Mouse (Mus musculus): ENCODE measurements around the gene Gm11238. TPM values are rescaled to one million over a fixed set of nuclear protein-coding genes. Genes with fewer than 3 reads are reported as not detected.

Gm11238 gene
- not detected for polyA plus RNA-seq (2017; shearing (Covaris generic))

DNA sequence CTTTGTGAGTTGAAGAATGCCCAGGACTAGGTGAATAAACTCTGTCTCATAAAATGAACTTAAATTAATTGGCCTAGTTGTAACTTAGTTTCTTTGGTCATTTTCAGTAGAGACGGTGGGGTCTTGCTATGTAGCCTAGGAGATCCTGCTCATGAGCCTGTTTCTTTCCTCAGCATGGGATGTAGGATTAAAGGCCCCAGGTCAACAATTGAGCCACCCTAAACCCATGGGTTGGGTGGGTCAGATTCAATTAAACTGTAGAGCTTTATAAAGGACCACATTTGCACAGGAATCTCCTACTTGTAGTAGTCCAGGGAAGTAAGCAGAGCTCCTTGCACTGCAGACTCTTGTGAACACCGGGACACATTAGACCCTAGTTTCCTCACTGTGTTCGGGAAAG is at the start of gene Gm11238:
TSS of gene Gm11238 (plus strand) at position 301 of the 400 bp plus-strand sequence.

DNA sequence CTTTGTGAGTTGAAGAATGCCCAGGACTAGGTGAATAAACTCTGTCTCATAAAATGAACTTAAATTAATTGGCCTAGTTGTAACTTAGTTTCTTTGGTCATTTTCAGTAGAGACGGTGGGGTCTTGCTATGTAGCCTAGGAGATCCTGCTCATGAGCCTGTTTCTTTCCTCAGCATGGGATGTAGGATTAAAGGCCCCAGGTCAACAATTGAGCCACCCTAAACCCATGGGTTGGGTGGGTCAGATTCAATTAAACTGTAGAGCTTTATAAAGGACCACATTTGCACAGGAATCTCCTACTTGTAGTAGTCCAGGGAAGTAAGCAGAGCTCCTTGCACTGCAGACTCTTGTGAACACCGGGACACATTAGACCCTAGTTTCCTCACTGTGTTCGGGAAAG is 15.0 kb downstream of the Gm11238 start, which contains the start of gene Gm11237:
TSS of gene Gm11237 (plus strand) at position 301 of the 400 bp plus-strand sequence.

GRCm38 (mm10) chr4:73637821-73638220 is 30.1 kb downstream of the Gm11238 start, which contains the start of gene Gm11236:
Gene Gm11236, plus strand, starts transcription at chr4:73638121.

GRCm38 (mm10) chr4:73668054-73668453 is 60.4 kb downstream of the Gm11238 start, which contains the start of gene Gm11239:
Gene Gm11239, plus strand, starts transcription at chr4:73668354.

DNA sequence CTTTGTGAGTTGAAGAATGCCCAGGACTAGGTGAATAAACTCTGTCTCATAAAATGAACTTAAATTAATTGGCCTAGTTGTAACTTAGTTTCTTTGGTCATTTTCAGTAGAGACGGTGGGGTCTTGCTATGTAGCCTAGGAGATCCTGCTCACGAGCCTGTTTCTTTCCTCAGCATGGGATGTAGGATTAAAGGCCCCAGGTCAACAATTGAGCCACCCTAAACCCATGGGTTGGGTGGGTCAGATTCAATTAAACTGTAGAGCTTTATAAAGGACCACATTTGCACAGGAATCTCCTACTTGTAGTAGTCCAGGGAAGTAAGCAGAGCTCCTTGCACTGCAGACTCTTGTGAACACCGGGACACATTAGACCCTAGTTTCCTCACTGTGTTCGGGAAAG is 75.5 kb downstream of the Gm11238 start, which contains the start of gene Gm428:
TSS of gene Gm428 (plus strand) at position 301 of the 400 bp plus-strand sequence.

Other genes starting within 250 kb of the Gm11238 start
- gene Gm11487, start 202.8 kb upstream of the Gm11238 start, polyA plus RNA-seq (2017; shearing (Covaris generic)), result not detected
- not detected for gene Gm11237, start 15.1 kb downstream of the Gm11238 start, polyA plus RNA-seq (2017; shearing (Covaris generic))
- not detected for gene Gm11236, start 30.2 kb downstream of the Gm11238 start, polyA plus RNA-seq (2017; shearing (Covaris generic))
- not detected for gene Gm11239, start 60.5 kb downstream of the Gm11238 start, polyA plus RNA-seq (2017; shearing (Covaris generic))
- gene Gm428, start 75.6 kb downstream of the Gm11238 start, polyA plus RNA-seq (2017; shearing (Covaris generic)), result not detected
- gene Rasef, start 183.1 kb downstream of the Gm11238 start, polyA plus RNA-seq (2017; shearing (Covaris generic)), result not detected